Mouse (Mus musculus): ENCODE data around the gene Zfp180. TPM values are rescaled to one million over a fixed set of nuclear protein-coding genes. Genes with fewer than 3 reads are reported as not detected.
A peak's percentile ranks its signal among the peaks of the same experiment; 100 is the strongest.

The Zfp180 gene
- total and polyA plus RNA-seq, 2 experiments from 2014 or later, result 25.1 to 32.7 TPM

DNA sequence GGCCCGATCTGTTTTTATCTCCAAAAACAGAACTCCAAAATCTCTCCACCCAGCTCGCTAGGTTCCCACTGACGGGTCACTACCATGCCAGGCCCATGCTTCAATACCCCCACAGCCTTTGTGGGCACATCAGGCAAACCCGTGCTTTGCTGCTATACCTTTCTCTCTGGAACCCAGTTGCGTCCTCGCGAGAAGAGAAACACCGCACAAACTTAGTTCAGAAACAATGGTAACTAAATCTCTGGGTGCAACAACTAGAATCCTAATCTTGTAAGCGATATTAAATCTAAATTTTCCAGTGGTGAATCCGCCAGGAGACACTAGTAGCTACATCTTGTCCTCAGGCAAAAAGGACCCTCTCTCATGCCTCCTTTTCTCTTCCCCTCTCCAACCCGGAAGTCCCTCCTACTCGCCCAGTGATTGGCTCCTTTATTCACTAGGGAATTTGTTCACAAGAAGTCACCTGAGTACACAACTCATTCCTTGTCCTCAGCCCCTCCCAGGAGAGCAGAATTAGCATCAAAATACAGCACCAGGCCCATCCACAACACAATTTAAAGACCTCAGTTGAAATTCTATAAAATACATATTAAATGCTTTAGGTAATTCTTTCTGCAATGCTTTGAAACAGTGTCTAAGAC is 5.9 kb downstream of the Zfp180 start:
- Histone ChIP-seq H3K36me3 (ENCODE audit: insufficient read depth, low read length) (no peaks in the 10 kb centered on the region; the same call in 1 of the 2 replicates), H3K27me3 (ENCODE audit: insufficient read depth, low read length) (no peaks in the 10 kb centered on the region), H3K27ac (ENCODE audit: low read depth, low read length) (no peak overlapping the region), H3K9me3 (ENCODE audit: low read length) (0 out of 2 replicates have a peak, but pooled peaks cover 5% of the 10 kb centered on the region), H3K9ac (replicated peaks; ENCODE audit: low read length, poor library complexity, severe bottlenecking) (no peak overlapping the region), H3K4me2 (ENCODE audit: low read depth, low read length, poor library complexity, severe bottlenecking) (no peak overlapping the region), H3K4me1 (ENCODE audit: insufficient read depth, low read length) (peaks cover 4% of the 10 kb centered on the region), H3K4me3 (ENCODE audit: low read depth, low read length) (no peak overlapping the region)
- TF ChIP-seq CTCF (IDR thresholded peaks at IDR 0.05), result no peak
- DNase-seq (ENCODE audit: low spot score) (no peak), ATAC-seq (ENCODE audit: low FRiP score) (no peak)
- over 99% methylated on average over 12 of the region's 12 CpGs for WGBS

DNA sequence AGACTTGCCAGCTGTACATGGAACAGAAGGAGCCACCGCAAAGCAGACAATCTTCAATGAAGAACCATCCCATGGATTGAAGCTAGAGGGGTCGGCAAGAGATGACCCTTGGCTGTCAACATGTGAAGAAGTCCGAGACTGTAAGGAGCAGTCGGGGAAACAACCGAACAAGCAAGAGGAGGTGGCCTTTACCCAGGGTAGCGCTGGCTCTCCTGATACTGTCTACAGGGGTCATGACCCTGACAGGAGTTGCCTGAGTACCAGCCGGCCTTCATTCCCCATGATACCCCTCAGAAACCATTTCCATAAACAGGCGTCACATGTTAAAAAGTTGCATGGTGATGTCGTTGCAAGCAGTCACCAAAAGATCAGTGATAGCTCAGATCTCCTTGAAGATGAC is 22.7 kb downstream of the Zfp180 start:
- no peak for ATAC-seq (ENCODE audit: low FRiP score)
- TF ChIP-seq CTCF (IDR thresholded peaks at IDR 0.05), result no peak
- 98% methylated on average over 9 of the region's 9 CpGs for WGBS
- Histone ChIP-seq H3K27me3 (ENCODE audit: insufficient read depth, low read length) (no peaks in the 10 kb centered on the region), H3K9ac (replicated peaks; ENCODE audit: low read length, poor library complexity, severe bottlenecking) (no peak overlapping the region), H3K4me2 (ENCODE audit: low read depth, low read length, poor library complexity, severe bottlenecking) (no peak overlapping the region), H3K27ac (ENCODE audit: low read depth, low read length) (no peak overlapping the region), H3K4me3 (ENCODE audit: low read depth, low read length) (no peak overlapping the region), H3K36me3 (ENCODE audit: insufficient read depth, low read length) (peaks cover 85% of the 10 kb centered on the region), H3K9me3 (ENCODE audit: low read length) (peaks cover 79% of the 10 kb centered on the region), H3K4me1 (ENCODE audit: insufficient read depth, low read length) (no peaks in the 10 kb centered on the region)
- no peak for DNase-seq (ENCODE audit: low spot score)

DNA sequence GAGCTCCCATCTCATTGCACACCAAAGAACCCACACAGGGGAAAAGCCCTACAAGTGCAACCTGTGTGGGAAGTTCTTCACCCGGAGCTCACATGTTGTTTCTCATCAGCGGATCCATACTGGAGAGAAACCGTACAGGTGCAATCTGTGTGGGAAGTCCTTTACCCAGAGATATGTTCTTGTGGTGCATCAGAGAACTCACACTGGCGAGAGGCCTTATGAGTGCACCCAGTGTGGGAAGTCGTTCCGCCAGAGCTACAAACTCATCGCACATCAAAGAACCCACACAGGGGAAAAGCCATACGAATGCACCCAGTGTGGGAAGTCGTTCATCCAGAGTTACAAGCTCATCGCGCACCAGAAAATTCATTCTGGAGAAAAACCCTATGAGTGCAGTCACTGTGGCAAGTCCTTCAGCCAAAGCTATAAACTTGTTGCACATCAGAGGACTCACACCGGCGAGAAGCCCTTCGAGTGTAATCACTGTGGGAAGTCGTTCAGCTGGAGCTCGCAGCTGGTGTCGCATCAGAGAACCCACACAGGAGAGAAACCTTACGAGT is 23.5 kb downstream of the Zfp180 start:
- Histone ChIP-seq H3K4me1 (ENCODE audit: insufficient read depth, low read length) (no peaks in the 10 kb centered on the region), H3K36me3 (ENCODE audit: insufficient read depth, low read length) (peaks cover 76% of the 10 kb centered on the region), H3K27ac (ENCODE audit: low read depth, low read length) (no peak overlapping the region), H3K4me2 (ENCODE audit: low read depth, low read length, poor library complexity, severe bottlenecking) (no peak overlapping the region), H3K9me3 (ENCODE audit: low read length) (peaks cover 79% of the 10 kb centered on the region), H3K27me3 (ENCODE audit: insufficient read depth, low read length) (no peaks in the 10 kb centered on the region), H3K4me3 (ENCODE audit: low read depth, low read length) (0 out of 2 replicates have a peak overlapping the region, but pooled peaks have one; percentile 1), H3K9ac (replicated peaks; ENCODE audit: low read length, poor library complexity, severe bottlenecking) (no peak overlapping the region)
- no peak for TF ChIP-seq CTCF (IDR thresholded peaks at IDR 0.05)
- 93% methylated on average over 18 of the region's 18 CpGs for WGBS
- ATAC-seq (ENCODE audit: low FRiP score) (0 out of 2 replicates have a peak, but pooled peaks have one; percentile 20), DNase-seq (ENCODE audit: low spot score) (no peak)

DNA sequence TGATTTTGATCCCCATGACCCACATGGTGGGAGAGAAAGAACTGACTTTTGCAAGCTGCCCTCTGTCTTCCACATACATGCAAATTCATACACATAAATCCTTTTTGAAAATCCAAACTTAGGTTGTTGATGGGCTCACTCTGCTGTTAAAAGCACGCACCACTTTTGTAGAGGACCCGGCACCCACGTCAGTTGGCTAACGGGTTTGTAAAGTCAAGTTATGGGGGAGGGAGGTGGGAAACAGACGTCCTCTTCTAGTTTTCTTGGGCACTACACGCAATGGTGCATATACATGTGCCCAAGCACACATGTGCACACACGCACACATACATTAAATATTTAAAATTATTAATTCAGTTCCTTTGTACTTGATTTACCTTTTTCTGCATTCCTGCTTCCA is 29.1 kb downstream of the Zfp180 start:
- no peaks in the 10 kb centered on the region for H3K4me1 ChIP-seq (ENCODE audit: insufficient read depth, low read length)
- no peak overlapping the region for H3K27ac ChIP-seq (ENCODE audit: low read depth, low read length)
- DNase-seq (ENCODE audit: low spot score) (no peak), ATAC-seq (ENCODE audit: low FRiP score) (no peak)
- peaks cover 20% of the 10 kb centered on the region for H3K36me3 ChIP-seq (ENCODE audit: insufficient read depth, low read length)
- no peak overlapping the region for H3K4me2 ChIP-seq (ENCODE audit: low read depth, low read length, poor library complexity, severe bottlenecking)
- H3K9me3 ChIP-seq (ENCODE audit: low read length), result peaks cover 29% of the 10 kb centered on the region
- no peak overlapping the region for H3K4me3 ChIP-seq (ENCODE audit: low read depth, low read length)
- no peaks in the 10 kb centered on the region for H3K27me3 ChIP-seq (ENCODE audit: insufficient read depth, low read length)
- 96% methylated on average over 7 of the region's 7 CpGs for WGBS
- no peak for TF ChIP-seq CTCF (IDR thresholded peaks at IDR 0.05)
- no peak overlapping the region for H3K9ac ChIP-seq (replicated peaks; ENCODE audit: low read length, poor library complexity, severe bottlenecking)

DNA sequence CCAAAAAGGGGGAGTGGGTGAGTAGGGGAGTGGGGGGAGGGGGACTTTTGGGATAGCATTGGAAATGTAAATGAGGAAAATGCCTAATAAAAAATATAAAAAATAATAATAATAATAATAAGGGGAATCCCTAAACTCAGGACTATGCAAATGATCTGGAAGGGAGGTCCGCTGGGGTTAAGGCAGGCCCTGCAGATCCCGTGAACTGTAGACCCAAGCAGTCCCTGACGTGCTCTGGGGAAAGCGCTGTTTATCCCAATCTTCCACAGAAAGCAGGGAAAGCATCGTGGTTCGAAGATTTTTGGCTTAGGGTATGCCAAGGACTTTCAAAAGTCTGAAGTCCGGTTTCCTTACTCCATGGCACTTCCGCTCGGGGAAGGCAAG is 30.0 kb downstream of the Zfp180 start:
- H3K4me3 ChIP-seq (ENCODE audit: low read depth, low read length), result peak overlapping the region; percentile 75
- H3K36me3 ChIP-seq (ENCODE audit: insufficient read depth, low read length), result peaks cover 11% of the 10 kb centered on the region
- 0 out of 2 replicates have a peak overlapping the region, but pooled peaks have one; percentile 18 for H3K27ac ChIP-seq (ENCODE audit: low read depth, low read length)
- peak overlapping the region; percentile 76 for H3K4me2 ChIP-seq (ENCODE audit: low read depth, low read length, poor library complexity, severe bottlenecking)
- ATAC-seq (ENCODE audit: low FRiP score) (peak; percentile 64), DNase-seq (ENCODE audit: low spot score) (no peak)
- 2% methylated on average over 9 of the region's 9 CpGs for WGBS
- peaks cover 20% of the 10 kb centered on the region for H3K9me3 ChIP-seq (ENCODE audit: low read length)
- TF ChIP-seq CTCF (IDR thresholded peaks at IDR 0.05), result no peak
- H3K9ac ChIP-seq (replicated peaks; ENCODE audit: low read length, poor library complexity, severe bottlenecking), result no peak overlapping the region
- H3K27me3 ChIP-seq (ENCODE audit: insufficient read depth, low read length), result no peaks in the 10 kb centered on the region
- H3K4me1 ChIP-seq (ENCODE audit: insufficient read depth, low read length), result no peaks in the 10 kb centered on the region

DNA sequence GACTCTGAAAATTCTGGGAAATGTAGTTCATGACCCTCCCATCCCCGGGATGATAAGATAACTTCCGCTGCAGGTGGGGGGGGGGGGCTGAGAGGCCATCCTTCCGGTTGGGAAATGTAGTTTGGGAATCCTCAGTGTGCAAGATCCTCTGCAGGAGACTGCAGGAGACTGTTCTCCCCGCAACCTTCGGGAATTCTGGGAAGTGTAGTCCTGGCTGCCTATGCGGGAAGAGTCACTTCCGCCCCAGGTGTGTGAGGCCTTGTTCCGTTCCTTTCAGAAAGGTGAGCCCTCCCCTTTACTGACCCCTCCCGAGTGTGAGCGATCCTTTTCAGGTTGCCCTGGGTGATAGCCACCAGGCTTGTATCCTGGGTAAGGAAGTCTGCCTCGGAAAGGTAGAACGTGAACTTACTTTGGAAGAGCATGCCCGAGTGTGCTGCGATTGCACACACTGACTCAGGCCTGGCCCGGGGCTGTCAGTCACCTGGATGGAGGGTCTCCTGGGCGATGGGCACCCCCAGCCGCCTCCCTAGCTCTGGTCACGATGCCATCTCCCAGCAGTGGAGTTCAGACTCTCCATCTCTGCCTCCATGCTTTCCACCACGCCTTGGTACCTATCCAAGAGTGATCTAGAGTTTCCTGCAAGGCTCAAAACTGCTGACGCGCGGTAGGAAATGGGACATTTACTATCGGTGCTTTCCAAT is 30.6 kb downstream of the Zfp180 start, which contains the start of gene Zfp112:
Gene Zfp112 (plus strand): TSS at position 159 of the 701 bp plus-strand sequence.
- Histone ChIP-seq H3K27ac (ENCODE audit: low read depth, low read length) (peak within 1 kb of the TSS; percentile 75), H3K9me3 (ENCODE audit: low read length) (peaks cover 14% of the 10 kb centered on the region), H3K4me3 (ENCODE audit: low read depth, low read length) (peak within 1 kb of the TSS; percentile 75), H3K4me1 (ENCODE audit: insufficient read depth, low read length) (no peaks in the 10 kb centered on the region), H3K9ac (replicated peaks; ENCODE audit: low read length, poor library complexity, severe bottlenecking) (peak within 1 kb of the TSS; percentile 76), H3K36me3 (ENCODE audit: insufficient read depth, low read length) (peaks cover 5% of the 10 kb centered on the region; the same call in 1 of the 2 replicates), H3K4me2 (ENCODE audit: low read depth, low read length, poor library complexity, severe bottlenecking) (peak within 1 kb of the TSS; percentile 76), H3K27me3 (ENCODE audit: insufficient read depth, low read length) (no peaks in the 10 kb centered on the region)
- peak; percentile 97 for ATAC-seq (ENCODE audit: low FRiP score)
- 4% methylated on average over 23 of the region's 23 CpGs for WGBS
- TF ChIP-seq CTCF (IDR thresholded peaks at IDR 0.05), result peak; percentile 36
- DNase-seq (ENCODE audit: low spot score), result peak; percentile 97
